Mouse (Mus musculus): ENCODE results near the gene Wbp1.

Gene Wbp1

DNA sequence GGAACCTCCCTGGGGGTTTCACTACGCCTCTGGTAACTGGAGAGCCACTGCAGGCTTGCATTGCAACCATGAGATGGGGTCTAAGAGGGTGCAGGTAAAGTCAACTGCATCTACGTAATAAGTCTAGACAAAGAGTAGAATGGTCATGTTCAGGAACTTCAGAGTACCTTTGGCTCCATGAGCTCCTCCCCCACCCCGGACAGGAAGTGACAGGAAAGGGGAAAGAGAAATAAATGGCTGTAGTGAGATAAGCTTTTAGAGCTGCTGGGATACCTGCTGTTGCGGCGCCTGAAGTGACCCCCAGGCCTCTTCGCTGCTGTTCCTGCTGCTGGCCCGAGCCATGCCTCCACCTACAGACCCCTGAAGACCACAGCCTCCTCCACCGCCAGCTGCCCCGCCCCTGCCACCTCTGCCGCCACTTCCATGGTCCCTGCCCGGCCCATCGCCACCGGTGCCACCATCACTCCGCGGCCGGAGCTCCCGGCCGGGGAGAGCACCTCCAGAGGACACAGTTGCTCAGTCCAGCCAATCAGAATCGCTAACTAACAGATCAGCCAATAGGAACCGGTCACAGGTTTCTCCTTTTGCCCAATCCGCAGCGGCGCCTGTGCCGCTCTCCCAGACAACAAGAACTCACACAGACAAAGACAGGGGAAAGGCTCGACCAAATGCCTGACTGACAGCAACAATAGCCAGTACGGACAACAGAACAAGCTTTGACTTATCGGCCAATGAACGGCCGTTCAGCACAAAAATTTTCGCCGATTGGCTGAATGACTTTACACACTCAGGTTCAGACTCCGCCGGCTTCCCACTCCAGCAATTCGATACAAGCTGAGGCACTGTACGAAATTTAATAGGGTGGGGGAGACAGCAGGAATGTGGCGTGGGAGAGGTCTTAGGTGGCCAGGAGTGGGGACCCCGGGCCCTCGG lies at the start of gene Wbp1:
TSS of gene Wbp1 (minus strand) at position 630 of the 933 bp plus-strand sequence.
- DNase-seq = peak; percentile 86

DNA sequence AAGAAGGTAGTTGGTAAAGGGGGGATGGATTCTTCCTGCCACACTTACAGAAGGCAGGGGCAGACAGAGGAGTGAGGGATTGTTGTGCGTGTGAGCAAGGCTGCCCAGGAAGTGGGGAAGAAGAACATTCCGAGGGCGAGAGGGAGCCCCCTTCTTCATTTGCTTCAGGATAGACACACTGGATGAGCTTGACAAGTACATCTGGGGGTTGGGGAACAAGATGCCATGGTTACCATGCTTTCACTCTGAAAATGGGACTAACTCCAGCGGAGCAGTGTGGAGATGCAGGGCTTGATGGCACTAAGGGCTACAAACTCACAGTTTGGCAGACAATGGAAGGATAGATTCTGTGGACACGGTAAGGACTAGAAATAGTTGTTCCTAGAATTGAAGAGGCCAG lies 49.7 kb upstream of the Wbp1 start:
- no peak for DNase-seq

DNA sequence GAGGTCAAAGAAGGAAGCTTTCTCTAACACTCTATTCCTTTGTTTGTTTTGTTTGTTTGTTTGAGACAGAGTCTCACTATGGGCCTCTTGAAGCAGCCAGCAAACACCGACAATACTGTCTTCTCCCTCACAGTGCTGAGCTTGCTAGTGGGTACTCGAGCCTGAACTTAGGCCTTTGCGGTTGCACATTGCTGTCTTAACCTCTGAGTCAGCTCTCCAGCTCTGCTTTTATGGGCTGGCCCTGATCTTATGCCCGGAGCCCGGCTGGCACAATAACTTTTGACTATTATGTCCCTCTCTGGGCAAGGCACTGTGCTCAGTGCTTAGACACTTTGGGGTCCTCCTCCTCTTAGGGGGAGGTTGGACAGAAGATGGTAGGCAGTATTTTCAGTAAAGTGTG lies 48.5 kb upstream of the Wbp1 start:
- DNase-seq = no peak

DNA sequence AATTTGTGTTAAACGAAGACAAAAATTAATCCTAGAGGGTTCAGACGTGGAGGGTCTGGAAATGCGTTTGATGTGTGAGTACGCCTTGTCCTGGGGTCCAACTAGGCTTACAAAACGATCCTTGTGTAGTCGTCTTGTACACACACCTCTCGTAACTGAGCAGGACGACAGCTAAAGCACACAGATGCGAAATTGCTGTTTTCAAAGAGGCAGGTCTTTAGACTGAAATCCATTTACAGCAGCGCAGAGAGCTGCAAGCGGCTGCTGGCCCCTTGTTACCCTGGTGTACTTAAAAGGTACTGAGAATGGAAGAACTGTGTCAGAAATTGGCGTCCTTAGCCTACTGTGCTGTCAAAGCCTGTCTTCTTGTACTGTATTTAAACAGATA lies 44.9 kb upstream of the Wbp1 start:
- peak; percentile 37 for DNase-seq

DNA sequence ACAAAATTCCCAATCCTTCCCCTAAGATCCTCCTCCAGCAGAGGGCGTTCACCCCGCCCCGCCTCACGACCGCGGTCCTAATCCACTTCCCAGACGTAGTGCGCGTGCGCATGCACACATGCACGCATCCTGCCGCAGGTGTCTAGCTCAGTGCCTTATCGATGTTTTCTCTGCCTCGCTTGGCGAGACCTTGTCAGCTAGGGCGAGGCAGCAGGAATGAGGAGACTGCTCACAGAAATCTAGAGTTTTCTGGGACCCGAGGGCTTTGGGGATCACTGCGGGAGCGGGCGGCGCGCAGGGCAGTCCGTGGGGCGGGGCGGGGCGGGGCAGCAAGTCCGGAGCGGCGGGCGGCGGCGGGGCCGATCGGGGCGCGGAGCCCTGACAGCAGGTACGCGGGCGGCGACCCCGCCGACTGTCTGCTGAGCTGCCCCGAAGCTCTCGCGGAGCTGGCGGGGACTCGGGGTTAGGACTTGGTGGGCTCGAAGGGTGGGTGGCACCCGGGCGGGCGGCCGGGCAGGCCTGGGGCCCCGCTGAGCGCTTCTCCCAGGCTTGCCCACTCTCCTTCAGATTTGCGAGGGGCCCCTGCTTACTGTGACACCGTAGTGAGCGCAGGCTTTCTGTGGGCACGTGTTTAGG lies 44.4 kb upstream of the Wbp1 start, which contains the start of gene Dctn1:
TSS of gene Dctn1 (plus strand) at position 314 of the 636 bp plus-strand sequence.
- peak; percentile 96 for DNase-seq

DNA sequence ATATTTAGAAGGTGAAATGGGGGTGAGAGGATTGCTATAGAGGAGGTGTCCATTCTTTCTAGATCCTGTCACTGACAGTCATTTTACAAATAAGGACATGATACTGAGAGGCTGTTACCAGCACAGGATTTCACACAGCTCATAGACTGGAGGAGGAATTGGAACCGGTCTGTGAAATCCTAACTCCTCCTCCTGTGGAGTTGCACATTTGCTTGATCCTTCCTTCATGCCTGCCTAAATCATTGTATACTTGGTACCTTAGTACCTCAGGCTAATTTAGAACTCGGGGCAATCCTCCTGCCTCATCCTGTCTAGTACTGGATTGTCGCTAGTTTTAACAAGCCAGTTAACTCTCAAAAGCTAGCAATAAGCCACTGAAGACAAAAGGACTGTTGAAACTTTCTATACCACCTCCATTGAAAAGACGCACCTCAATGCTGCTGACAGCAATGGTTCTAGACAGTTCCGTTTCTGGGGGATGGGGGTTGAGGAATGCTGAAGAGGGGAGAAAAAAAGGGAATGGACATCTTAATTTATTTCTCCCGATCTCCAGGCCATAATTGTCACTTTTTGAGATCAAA lies 43.8 kb upstream of the Wbp1 start:
- DNase-seq = no peak

DNA sequence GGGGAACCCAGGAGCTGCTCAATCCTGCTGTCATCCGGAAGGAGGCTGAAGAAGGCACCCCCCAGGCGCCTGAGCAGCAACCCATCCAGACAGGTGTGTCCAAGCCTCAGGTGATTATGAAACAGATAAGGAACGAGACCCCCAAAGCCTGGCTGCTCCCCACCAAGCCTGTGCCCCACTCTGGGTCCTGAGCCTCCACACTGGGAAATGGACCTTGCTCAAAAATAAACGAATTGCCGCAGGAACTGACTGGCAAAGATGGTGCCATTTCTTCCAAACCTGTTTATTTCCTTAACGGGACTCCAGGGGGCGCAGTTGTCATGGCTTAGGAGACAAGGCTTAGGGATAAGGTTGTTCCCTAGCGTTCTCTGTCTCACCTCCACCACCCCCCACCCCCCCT lies 41.3 kb upstream of the Wbp1 start:
- peak; percentile 72 for DNase-seq

DNA sequence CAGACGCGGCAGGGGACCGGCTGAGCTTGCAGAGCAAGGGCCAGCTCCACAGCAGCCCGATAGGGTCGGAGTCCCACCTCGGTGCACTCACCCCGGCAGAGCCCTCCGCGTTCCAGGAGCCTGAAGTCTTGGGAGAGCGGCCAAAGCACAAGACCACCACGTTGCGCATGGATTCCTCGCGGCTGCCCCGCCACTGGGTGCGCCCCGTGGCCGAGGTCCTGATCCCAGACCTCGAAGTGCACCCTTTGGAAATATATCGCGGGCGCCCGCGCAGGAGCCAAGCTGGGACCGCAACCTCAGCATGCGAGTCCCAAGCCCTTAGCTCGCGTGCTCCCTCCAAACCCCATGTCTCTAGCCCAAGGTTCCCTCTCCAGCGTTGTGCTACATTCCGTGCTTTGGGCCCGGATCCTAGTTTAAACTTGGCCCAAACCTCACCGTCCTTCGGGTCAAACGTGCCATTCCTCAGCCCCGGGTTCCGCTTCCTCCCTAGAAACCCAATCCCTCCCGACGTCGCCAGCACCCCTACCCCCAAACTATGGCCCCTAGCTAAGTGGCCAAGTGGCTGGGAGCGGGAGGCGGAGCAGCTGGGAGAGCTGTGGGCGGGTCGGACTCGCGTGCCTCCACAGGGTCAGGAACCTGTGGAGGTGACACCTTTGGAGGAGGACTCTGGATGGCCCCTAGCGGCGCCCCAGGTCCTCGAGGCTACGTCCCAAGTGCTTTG lies 40.7 kb upstream of the Wbp1 start:
- DNase-seq = peak; percentile 39

DNA sequence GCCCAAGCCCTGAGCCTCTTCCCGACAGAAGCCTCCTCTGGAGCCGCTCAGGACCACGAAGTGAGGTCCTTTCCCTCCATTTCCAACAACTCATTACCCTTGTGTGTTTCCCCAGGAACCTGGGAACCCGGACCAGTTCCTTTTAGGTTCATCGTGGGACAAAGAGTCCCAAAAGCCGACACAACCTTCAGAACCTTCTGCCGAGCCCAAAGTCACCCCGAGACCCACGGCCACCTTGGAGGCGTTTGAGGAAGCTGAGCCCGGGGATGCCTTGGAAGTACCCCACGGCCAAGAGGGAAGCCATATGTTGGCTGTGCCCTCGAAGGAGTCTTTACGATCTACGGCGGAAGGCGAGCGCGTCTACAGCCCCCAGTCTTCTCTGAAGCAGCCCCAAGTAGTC lies 40.1 kb upstream of the Wbp1 start:
- no peak for DNase-seq

DNA sequence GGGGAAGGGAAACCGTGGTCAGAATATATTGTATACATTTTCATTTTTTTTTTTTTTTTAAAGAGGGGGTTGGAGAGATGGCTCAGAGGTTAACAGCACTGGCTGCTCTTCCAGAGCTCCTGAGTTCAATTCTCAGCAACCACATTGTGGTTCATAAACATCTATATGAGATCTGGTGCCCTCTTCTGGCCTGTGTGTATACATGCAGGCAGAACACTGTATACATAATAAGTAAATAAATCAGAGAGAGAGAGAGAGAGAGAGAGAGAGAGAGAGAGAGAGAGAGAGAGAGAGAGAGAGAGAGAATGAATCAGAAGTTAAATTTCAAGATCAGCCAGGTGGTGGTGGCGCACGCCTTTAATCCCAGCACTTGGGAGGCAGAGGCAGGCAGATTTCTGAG lies 38.1 kb upstream of the Wbp1 start:
- peak; percentile 66 for DNase-seq

DNA sequence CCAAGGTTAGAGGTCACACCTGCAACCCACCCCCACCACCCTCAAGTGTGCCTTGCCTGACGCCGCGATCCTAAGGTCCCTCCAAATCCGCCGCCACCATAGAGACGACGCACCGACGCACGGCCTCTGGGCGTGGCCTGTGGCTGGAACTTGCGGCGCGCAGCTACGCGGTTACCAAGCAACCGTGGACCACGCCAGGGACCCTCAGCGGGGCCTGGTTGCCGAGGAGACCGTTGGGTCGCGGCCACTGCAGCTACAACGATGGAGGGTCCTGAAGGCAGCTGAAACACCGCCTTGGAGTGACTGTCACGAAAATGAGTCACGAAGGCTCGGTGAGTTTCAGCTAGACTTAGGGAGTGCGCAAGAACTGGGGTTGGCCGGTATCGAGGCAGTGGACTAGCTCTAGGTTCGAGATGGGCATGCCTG lies 34.9 kb upstream of the Wbp1 start, which contains the start of the genes Wdr54 and 1700003E16Rik:
TSS of gene Wdr54 (minus strand) at position 139 of the 426 bp plus-strand sequence.
TSS of gene 1700003E16Rik (plus strand) at position 146 of the 426 bp plus-strand sequence.
- DNase-seq = peak; percentile 69

DNA sequence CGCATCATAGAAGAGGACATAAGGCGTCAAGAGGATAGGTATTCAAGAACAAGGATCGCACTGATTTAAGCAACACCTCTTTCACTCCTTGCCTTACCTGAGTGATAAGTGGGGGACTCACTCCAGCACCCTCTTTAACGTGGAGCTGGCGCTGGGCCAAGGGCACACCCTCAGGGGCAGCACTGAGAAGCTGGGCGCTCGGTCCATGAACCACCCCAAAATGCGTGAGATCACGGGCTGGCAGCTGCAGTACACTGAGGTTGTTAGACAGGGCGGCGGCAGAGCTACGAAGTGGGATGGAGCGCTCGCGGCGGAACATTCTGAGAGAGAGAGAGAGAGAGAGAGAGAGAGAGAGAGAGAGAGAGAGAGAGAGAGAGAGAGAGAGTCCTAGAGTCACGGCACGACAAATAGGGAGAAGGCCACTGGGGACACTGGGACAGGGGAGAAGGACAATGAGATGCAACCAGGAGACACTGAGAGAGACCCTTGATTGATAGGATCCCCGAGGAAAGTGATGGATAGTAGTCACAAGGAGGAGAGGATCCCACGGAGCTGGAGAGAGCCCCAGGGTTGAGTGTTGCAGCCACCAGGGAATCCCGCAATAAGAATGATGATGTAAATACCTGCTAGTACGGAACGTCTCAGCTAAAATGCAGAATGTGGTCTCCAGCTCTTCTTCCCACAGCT lies 34.3 kb upstream of the Wbp1 start:
- peak; percentile 46 for DNase-seq

DNA sequence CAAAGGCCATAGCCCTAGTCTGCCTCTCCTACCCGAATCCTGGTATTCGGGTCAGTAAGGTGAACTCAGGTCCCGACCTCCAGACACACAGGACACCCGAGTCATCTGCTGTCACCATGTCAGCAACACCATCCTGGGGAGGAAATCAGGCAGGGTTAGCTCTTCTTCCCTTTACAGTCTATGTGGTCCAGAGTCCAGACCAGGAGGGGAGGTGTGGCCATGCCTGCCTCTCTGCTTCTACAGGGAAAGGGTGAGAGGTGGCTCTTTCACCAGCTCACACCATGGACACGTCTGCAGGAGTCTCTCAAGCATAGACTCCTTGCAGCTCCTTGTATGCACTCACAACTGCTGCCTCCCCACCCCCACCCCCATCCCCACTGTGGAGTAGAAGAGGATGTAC lies 32.1 kb upstream of the Wbp1 start:
- no peak for DNase-seq

DNA sequence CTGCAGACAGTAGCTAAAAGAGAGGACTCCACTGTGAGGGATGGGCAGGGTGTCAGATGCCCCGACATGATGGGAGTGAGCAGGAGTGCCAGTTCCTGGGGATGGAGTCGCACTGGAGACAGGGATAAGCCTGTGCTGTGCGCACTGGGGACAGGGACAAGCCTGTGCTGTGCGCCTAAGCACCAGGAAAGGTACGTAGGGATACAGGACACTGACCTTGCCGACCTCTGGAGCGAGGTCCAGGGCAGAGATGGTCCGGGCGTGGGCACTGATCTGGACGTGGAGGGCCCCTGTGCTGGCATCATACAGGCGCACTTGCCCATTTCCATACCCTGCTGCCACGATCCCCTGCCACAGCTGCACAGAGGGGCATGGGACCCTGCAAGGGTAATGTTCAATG lies 31.7 kb upstream of the Wbp1 start:
- no peak for DNase-seq

DNA sequence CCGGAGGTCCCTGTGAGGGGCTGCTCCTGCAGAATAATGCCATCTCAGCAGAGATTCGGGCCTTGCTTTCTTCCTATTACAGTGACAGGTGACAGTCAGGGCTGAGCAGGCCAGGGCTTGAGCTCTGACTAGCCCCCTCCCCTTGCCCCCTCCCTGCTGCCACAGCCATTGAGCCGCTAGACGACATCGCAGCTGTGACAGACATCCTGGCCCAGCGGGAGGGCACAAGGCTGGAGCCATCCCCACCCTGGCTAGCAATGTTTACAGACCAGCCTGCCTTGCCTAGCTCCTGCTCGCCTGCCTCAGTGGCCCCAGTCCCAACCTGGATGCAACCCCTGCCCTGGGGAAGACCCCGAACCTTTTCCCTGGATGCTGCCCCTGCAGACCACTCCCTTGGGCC lies 30.4 kb upstream of the Wbp1 start:
- DNase-seq = no peak

DNA sequence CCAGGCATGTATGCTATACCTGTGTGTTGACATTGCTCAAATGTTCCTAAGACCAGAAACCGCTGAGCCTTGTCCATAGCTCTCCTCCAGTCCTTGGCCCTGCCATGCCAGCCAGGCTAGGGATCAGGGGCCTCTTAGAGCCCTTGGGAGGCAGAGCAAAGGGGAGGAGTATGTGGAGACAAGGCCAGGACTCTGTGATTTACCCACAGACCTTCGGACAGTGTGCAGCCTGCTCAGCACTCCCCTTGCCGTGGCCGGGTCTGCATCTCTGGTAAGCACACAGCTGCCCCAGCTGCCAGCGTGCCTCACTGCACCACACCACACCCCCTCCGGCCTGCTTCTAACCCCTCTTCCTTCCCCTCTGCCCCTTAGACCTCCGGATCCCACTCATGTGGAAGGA lies 25.9 kb upstream of the Wbp1 start:
- no peak for DNase-seq

DNA sequence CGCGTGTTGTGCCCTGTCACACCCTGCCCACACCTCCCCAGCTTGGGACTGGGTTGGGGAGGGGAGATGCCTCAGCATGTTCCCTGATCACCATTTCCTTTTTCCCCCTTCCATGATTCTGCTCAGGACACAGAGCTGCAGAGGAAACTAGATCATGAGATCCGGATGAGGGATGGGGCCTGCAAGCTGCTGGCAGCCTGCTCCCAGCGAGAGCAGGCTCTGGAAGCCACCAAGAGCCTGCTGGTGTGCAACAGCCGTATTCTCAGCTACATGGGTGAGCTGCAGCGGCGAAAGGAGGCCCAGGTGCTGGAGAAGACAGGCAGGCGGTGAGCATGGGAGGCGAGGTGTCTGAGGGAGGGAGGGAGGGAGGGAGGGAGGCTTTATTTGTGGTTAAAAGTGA lies 24.4 kb upstream of the Wbp1 start:
- DNase-seq = no peak

DNA sequence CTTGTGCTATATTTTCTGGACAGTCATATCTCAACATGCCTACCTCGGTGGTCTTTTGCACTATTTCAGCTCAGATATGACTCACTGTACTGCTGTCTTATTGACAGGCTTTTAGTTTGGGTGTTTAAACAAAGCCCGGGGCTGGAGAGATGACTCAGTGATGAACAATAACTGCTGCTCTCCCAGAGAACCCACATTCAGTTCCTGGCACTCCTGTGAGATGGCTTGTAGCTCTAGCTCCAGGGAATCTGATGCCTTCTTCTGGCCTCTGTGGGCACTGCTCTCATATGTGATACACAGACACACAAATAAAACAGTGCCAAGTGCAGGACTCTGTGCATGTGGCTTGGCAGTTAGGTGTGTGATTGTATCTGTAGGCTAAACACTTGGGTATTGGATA lies 23.9 kb upstream of the Wbp1 start:
- no peak for DNase-seq

DNA sequence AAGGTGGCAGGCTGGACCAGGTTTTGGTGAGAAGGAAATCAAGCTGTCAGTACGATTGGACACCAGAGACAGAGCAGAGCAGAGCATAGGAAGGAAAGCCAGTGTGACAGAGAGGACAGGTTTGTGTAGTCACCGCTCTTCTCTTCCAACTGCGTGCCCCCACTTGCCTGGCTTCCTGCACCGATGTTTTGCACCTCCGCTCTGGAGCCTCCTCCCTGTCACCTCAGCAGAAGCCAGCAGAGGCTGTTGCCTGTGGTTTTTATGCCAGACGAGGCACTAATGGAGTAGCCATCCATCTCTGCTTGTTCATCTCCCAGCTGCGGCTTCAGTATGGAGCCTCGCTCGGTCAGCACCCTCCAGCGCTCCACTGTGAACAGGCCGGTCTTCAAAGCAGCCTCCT lies 21.5 kb upstream of the Wbp1 start:
- DNase-seq = no peak

DNA sequence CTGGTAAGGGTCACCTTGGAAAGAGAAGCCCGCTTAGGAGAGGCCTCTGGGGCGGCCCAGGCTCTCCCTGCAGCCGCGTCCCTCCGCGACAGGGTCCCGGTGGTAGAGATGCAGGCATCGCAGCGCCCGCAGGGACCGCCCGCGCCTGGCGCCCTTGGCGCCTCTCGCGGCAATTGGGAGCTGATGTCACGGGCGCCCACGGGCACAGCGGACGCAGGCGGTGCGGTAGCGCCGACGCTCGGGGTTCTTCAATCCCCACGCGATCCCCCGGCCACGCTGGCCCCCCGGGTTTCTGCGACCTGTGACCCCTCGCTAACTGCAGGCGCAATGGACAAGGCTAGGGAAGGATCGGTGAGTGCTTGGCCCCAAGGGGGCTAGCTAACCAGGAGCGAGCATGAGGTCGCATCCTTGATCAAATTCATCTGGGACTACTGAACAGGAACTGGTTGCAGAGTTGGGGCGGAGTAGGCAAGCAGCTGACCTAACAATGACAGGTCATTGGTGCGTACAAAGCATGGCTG lies 20.9 kb upstream of the Wbp1 start:
- DNase-seq = peak; percentile 63

DNA sequence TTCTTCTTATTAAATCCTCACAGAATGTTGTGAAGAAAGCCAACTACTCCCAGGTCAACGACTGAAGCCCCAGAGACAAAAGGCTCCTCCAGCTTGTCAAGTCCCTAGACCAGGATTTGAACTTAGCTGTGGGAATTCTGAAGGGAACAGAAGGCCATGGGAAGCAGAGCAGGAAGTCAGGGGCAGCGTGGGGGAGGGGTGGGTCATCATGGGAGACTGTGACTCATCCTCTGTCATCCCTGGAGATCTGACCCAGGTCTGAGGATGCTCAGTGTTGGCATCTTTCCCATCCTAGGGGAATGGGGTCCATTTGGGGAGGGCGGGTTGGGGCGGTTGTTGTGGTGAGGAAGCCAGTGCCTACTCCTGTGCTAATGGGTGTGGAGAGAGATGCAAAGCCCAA lies 20.3 kb upstream of the Wbp1 start:
- DNase-seq = no peak

DNA sequence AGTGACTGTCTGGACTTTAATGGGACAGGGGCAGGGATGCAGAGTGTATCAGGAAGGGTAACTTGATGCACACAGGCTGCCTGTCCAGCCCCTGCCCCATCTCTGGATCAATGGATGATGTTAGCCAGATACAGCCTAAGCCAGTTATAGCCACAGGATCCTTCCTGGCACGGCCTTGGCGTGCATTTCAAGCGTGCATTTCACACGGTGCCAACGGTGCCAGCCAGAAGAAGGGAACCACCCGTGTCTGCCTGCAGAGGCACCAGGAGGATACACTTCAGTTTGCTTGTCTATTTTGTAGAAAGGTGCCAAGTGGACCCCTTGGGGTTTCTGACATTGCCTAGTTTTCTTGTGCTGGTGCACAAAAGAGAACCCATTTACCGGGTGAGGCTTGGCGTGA lies 18.7 kb upstream of the Wbp1 start:
- no peak for DNase-seq
